Mouse (Mus musculus) embryonic facial prominence, embryonic 10.5 days (tissue): ENCODE results near the gene Nemf. TPM values are rescaled to one million over a fixed set of nuclear protein-coding genes. Genes with fewer than 3 reads are reported as not detected.
A peak's percentile ranks its signal among the peaks of the same experiment; 100 is the strongest.
"Not testable (repeated sequence)": the region's sequence is repeated elsewhere in the genome, so short reads cannot be mapped to it uniquely, and the experiment has no call there.

Experiments
- DNase-seq: peaks from one replicate; pipeline ENCODE4 v3.0.0-alpha.2; 2017; ENCODE audit warnings: low spot score
- H3K27ac ChIP-seq: fragments of 300-500 bp; sonication (generic); replicated peaks from 2 replicates; pipeline ENCODE4 v1.5.1; 2016; ENCODE audit warnings: mild to moderate bottlenecking
- H3K27me3 ChIP-seq: fragments of 300-500 bp; sonication (generic); replicated peaks from 2 replicates; pipeline ENCODE4 v1.6.1; 2016; ENCODE audit warnings: low read depth, mild to moderate bottlenecking; ENCODE audit not compliant: poor library complexity, severe bottlenecking
- H3K36me3 ChIP-seq: fragments of 300-500 bp; sonication (generic); replicated peaks from 2 replicates; pipeline ENCODE4 v1.6.1; 2016; ENCODE audit warnings: mild to moderate bottlenecking, moderate library complexity
- H3K4me1 ChIP-seq: fragments of 300-500 bp; sonication (generic); 2 replicates; pipeline ENCODE4 v1.6.1; 2016
- H3K4me3 ChIP-seq: fragments of 300-500 bp; sonication (generic); 2 replicates; pipeline ENCODE4 v1.5.1; 2016; ENCODE audit warnings: mild to moderate bottlenecking, moderate library complexity
- H3K9me3 ChIP-seq: fragments of 300-500 bp; sonication (generic); 2 replicates; pipeline ENCODE4 v1.6.1; 2016; ENCODE audit warnings: mild to moderate bottlenecking
- WGBS: fragments of 180-500 bp; shearing (Covaris S2); methylation state at CpG from one replicate; pipeline ENCODE4 v1.1.7; 2016; 5-methylcytosine and 5-hydroxymethylcytosine counted together
- polyA plus RNA-seq: library from polyadenylated mRNA; unstranded; fragments of >200 nt; fragmentation: Nextera tagmentation; extraction: Ambion mirVana; gene quantifications from 2 replicates; pipeline ENCODE4 v1.2.1, GENCODE M21; 2016

Nemf gene
- polyA plus RNA-seq, 1 experiment from 2014 or later = 98.7 TPM

DNA sequence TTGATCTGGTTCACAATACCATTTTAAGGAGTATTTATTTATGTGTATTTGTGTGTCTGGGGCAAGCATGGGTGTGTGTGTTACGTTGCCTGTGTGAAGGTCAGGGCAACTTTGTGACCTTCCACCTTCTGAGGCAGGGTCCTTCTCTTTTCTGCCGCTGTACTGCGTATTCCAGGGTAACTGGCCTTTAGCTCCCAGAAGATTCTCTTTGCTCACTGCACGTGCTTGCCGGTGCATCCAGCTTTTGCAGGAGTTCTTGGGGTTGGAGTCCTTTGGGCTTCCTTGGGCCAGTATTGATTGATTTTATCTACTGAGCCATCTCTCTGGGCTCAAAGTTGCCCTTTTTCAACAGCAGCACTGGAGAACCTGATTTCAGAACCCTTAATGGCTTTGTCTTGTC lies 27.6 kb upstream of the Nemf start:
- H3K9me3 ChIP-seq = no peaks in the 10 kb centered on the region
- 0 out of 2 replicates have a peak, but pooled peaks cover 4% of the 10 kb centered on the region for H3K36me3 ChIP-seq
- no peak overlapping the region for H3K27ac ChIP-seq
- no peak overlapping the region for H3K4me3 ChIP-seq
- H3K4me1 ChIP-seq = no peaks in the 10 kb centered on the region
- no peaks in the 10 kb centered on the region for H3K27me3 ChIP-seq
- DNase-seq = no peak
- WGBS = 79% methylated on average over 5 of the region's 5 CpGs

- H3K36me3 ChIP-seq = peaks cover 18% of the 10 kb centered on the region
- no peak for DNase-seq
- H3K4me3 ChIP-seq = no peak overlapping the region
- no peaks in the 10 kb centered on the region for H3K9me3 ChIP-seq
- no peak overlapping the region for H3K27ac ChIP-seq
- no peaks in the 10 kb centered on the region for H3K4me1 ChIP-seq
- no peaks in the 10 kb centered on the region for H3K27me3 ChIP-seq
- 95% methylated on average over 1 of the region's 1 CpGs for WGBS
Observed at GRCm38 (mm10) chr12:69382880-69383279, 25.9 kb upstream of the Nemf start.

- Histone ChIP-seq H3K4me3 (no peak overlapping the region), H3K27me3 (no peaks in the 10 kb centered on the region), H3K4me1 (peaks cover 15% of the 10 kb centered on the region), H3K36me3 (peaks cover 41% of the 10 kb centered on the region), H3K27ac (no peak overlapping the region), H3K9me3 (no peaks in the 10 kb centered on the region)
- 91% methylated on average over 11 of the region's 11 CpGs for WGBS
- no peak for DNase-seq
Observed at GRCm38 (mm10) chr12:69378558-69379454, 21.8 kb upstream of the Nemf start.

GRCm38 (mm10) chr12:69377636-69378035 lies 20.7 kb upstream of the Nemf start:
- H3K36me3 ChIP-seq = peaks cover 47% of the 10 kb centered on the region
- WGBS = 93% methylated on average over 6 of the region's 6 CpGs

DNA sequence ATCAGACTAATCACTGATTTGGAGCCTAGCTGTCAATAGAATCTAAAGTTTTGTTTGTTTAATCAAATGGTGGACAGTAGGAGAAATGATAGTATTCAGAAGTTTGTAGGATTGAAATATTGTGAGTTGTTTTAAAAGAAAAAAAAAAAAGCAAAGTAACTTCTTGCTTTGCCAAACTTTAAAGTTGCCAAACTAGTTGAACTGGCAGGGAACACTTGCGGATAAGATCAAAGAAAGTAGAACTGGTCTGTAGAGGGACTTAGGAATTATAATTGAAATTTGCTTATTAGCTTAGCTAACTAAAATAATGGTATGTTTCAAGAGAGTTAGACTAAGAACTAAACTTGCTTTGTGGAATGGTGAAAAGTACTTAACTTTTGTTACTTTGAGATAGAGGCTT lies 20.2 kb upstream of the Nemf start:
- H3K27me3 ChIP-seq = no peaks in the 10 kb centered on the region
- no peak overlapping the region for H3K4me3 ChIP-seq
- H3K36me3 ChIP-seq = peaks cover 47% of the 10 kb centered on the region
- no peaks in the 10 kb centered on the region for H3K9me3 ChIP-seq
- 93% methylated on average over 1 of the region's 1 CpGs for WGBS
- DNase-seq = no peak
- peaks cover 23% of the 10 kb centered on the region for H3K4me1 ChIP-seq
- H3K27ac ChIP-seq = no peak overlapping the region

More at GRCm38 (mm10) chr12:69377636-69378035, 20.7 kb upstream of the Nemf start:
- not testable (repeated sequence) for H3K9me3 ChIP-seq, H3K4me3 ChIP-seq, DNase-seq, H3K27me3 ChIP-seq, H3K27ac ChIP-seq
- H3K4me1 ChIP-seq = peaks cover 23% of the 10 kb centered on the region

DNA sequence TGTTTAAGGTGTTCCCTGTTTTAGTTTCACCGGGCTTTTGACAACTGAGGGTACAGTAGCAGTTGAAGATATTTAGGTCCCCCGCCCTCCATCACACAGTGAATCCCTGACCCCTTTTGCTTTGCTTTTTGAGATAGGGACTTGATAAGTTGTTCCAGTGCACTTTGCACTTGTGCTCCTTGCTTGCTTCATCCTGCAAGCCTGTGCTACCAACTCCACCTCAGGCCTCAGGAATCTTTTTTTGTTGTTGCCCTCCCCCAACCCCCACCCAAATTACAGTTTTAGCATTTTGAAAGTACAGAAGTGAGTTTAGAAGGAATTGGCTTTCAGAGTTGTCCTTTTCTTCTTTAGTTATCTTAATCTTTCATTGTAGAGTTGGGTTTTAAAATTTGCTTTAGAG lies 19.2 kb upstream of the Nemf start:
- no peaks in the 10 kb centered on the region for H3K9me3 ChIP-seq
- no peak overlapping the region for H3K27ac ChIP-seq
- no peak overlapping the region for H3K4me3 ChIP-seq
- H3K4me1 ChIP-seq = peaks cover 23% of the 10 kb centered on the region
- H3K36me3 ChIP-seq = peaks cover 47% of the 10 kb centered on the region
- no peak for DNase-seq
- WGBS = 89% methylated on average over 2 of the region's 2 CpGs
- H3K27me3 ChIP-seq = no peaks in the 10 kb centered on the region

DNA sequence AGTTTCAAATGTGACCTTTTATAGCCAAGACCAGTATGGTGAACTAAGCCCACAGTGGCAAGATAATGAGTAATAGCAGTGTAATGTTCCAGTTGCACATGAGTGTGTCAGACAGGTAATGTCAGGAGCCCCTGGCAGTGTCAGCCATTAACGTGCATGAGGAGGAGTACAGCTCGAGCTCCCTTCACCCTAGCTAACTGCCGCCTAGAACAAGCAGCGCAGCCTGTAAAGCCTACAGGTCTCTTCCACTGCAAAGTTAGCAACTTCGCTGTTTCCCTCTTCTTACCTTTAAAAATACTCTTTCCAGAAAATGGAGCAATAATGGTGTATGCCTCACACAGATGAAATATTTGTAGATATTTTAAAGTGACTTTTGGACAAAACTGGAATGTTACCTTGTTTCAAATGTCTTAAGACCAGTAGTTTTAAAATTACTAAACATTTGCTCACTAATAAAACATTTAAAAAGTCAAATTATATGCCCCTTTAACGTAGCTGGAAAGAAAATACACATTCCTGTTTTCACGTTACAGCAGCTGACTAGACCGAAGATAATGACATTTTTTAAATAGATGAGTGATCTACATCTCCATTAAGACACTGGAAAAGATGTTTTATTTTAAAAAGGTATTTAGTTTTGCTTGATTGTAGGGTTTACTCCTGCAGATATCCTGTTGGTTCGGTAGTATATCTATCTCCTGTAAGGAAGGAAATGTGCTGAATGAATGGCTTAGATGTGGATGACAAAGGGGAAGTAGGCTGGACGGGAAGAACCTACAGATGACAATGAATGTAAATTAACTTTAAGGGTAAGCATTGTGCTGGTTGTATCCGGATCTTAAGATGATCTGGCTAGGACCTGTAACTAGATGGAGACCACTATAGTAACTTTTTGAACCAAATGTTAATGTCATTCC lies 17.1 kb upstream of the Nemf start:
- no peak for DNase-seq
- WGBS = 61% methylated on average over 11 of the region's 11 CpGs
- Histone ChIP-seq H3K4me1 (peaks cover 28% of the 10 kb centered on the region), H3K27me3 (no peaks in the 10 kb centered on the region), H3K9me3 (no peaks in the 10 kb centered on the region), H3K27ac (no peak overlapping the region), H3K36me3 (peaks cover 40% of the 10 kb centered on the region), H3K4me3 (peak overlapping the region; percentile 98)

DNA sequence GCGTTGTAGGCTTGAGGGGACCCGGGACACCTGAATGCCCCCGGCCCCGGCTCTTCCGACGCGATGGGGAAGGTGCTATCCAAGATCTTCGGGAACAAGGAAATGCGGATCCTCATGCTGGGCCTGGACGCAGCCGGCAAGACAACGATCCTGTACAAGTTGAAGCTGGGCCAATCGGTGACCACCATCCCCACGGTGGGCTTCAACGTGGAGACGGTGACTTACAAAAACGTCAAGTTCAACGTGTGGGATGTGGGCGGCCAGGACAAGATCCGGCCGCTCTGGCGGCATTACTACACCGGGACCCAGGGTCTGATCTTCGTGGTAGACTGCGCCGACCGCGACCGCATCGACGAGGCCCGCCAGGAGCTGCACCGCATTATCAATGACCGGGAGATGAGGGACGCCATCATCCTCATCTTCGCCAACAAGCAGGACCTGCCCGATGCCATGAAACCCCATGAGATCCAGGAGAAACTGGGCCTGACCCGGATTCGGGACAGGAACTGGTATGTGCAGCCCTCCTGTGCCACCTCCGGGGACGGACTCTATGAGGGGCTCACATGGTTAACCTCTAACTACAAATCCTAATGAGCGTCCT lies 15.9 kb upstream of the Nemf start:
- H3K9me3 ChIP-seq = no peaks in the 10 kb centered on the region
- under 1% methylated on average over 42 of the region's 42 CpGs for WGBS
- H3K36me3 ChIP-seq = peaks cover 29% of the 10 kb centered on the region
- peak overlapping the region; percentile 97 for H3K27ac ChIP-seq
- H3K27me3 ChIP-seq = no peaks in the 10 kb centered on the region
- H3K4me1 ChIP-seq = peaks cover 28% of the 10 kb centered on the region
- peak; percentile 54 for DNase-seq
- peak overlapping the region; percentile 98 for H3K4me3 ChIP-seq

DNA sequence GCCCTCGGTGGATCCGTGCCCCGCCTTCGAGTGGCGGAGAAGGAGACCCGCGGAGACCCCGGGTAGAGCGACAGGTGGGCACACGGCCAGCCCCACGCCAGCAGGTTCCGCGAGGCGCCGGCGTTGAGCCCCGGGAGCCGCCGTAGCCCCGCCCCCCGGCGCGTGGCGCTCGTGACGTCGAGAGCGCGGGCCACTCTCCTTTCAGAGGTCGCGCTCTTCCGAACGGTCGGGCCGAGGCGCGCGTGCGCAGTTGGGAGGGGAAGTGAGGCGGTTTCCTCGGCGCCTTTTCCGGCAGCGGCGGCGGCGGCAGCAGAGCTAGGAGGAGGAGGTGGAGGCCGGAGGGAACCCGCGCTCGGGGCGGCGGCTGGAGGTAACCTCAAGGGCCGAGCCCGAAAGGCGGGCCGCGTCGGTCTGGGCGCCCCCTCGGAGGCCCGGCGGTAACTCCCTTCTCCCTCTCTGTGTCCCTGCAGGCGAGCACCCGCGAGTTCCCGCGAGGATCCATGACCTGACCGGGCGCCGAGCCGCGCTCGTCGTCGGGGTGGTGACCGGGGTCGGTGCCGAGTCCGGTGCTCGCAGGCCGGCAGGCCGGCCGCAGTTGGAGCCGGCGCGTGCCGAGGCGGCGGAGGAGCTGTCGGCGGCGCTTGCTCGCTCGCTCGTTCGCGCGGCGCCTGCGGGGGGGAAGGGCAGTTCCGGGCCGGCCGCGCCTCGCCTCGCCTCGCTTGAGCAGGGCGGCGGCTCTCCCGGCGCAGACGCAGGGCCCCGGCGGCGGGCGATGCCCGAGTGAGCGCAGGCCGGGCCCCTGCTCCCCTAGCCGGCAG lies 15.1 kb upstream of the Nemf start, which contains the start of the genes Arf6 and Gm9887:
TSS of gene Arf6 (plus strand) at position 297 of the 818 bp plus-strand sequence.
TSS of gene Gm9887 (minus strand) at position 605 of the 818 bp plus-strand sequence.
- H3K36me3 ChIP-seq = peaks cover 25% of the 10 kb centered on the region
- H3K27ac ChIP-seq = peak within 1 kb of the TSS; percentile 97
- peak within 1 kb of the TSS; percentile 98 for H3K4me3 ChIP-seq
- peak; percentile 98 for DNase-seq
- H3K9me3 ChIP-seq = no peaks in the 10 kb centered on the region
- H3K27me3 ChIP-seq = no peaks in the 10 kb centered on the region
- WGBS = under 1% methylated on average over 121 of the region's 121 CpGs
- H3K4me1 ChIP-seq = peaks cover 28% of the 10 kb centered on the region

DNA sequence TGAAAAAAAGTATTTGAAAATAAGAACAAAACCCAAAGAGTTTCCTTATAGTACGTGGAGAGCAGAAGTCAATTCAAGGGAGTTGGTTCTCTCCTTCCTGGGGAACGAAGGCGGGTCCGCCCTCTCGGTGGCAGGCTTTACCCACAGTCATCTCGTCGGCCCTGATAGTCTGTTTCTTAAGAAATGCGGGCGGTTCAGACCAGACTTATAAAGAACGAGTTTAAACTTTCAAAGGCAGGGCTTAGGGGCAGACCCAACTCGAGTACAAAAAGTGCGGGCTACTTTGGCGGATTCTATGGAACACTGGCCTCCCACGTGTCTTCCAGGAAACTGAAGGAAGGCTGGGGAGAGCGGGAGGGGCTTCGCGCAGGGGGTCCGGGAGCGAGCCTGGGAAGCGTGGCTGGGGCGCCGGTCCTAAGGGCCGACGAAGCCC lies 14.5 kb upstream of the Nemf start:
- under 1% methylated on average over 24 of the region's 24 CpGs for WGBS
- H3K27me3 ChIP-seq = no peaks in the 10 kb centered on the region

DNA sequence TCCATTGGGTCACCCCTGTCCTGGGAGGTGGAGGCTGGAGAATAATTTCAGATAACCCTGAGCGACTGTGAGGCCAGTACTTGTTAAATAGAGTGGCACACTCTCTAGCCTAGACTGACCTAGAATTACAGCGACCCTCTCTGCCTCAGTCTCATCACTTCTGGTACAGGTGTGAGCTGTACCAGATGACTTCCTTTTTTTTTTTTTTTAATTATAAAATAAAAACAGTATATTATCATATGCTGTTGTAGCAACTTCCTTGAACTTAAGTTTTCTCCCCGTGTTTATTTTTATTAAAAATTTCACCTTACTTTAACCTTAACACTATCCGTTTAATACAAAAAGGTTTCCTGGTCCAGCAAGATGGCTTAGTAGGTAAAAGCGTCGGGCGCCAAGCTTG lies 14.0 kb upstream of the Nemf start:
- peaks cover 28% of the 10 kb centered on the region for H3K4me1 ChIP-seq
- H3K27me3 ChIP-seq = no peaks in the 10 kb centered on the region
- peak overlapping the region; percentile 97 for H3K27ac ChIP-seq
- H3K4me3 ChIP-seq = peak overlapping the region; percentile 98
- DNase-seq = no peak
- H3K36me3 ChIP-seq = peaks cover 17% of the 10 kb centered on the region
- no peaks in the 10 kb centered on the region for H3K9me3 ChIP-seq
- 15% methylated on average over 7 of the region's 7 CpGs for WGBS

More for the DNA sequence above, 14.5 kb upstream of the Nemf start:
- Histone ChIP-seq H3K4me3 (peak overlapping the region; percentile 98), H3K36me3 (peaks cover 21% of the 10 kb centered on the region), H3K9me3 (no peaks in the 10 kb centered on the region), H3K4me1 (peaks cover 28% of the 10 kb centered on the region), H3K27ac (peak overlapping the region; percentile 97)
- no peak for DNase-seq
